Mouse (Mus musculus): Measurements from ENCODE around the gene Rplp0.

Gene Rplp0

DNA sequence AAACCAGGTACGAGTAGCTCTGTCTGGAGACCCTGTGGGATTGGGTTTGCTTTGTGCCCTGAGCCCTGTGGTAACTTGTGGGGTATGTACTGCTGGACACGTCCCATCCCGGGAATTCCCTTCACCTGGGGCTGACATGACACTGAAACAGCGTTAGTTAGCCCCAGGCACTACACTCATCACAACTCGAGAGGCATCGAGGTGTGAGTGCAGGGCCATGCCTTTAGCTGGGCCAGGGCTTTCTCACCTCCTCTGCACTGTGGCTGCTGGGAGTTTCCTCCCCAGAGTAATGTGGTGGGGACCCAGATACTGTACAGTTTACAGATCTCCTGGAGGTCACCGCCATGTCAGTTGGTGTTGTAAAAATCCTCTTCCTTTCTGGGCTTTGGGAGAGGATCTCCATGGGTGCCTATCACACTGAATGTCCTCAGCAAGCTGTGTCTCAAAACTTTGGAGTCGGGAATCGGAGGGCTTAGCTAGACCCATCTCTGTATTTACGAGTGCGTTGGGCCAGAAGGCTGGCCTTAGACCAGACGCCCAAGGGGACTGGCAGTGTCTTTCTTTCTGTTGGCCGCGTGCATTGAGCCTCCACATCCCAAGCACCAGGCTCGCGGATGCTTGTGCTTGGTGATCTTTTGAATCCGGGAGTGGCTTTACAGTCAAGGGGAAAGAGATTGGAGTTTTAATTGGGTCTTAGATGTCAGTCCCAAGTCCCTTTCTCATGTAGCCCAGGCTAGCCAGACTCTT is 32.6 kb upstream of the Rplp0 start:
- in situ Hi-C loops (cut with MboI, MseI): no loop called here

DNA sequence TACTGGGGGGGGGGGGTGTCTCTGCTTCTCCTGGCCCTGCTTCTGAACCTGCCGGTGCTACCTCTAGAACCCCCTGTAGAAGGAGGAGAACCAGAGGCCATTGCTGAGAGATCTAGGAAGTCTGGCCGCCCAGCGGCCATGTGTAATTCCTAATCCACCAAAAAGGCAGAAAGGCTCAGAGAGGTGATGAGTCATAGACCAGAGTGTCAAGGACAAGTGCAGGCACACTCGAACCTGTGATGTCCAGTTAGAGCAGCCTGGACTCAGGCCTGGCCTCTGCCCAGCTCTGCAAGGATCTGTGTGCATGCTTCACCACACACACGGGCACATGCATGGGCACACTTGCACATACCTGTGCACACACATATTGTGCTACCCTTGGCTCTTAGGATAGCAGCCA is 31.1 kb upstream of the Rplp0 start:
- in situ Hi-C loops (cut with MboI, MseI): no loop called here

DNA sequence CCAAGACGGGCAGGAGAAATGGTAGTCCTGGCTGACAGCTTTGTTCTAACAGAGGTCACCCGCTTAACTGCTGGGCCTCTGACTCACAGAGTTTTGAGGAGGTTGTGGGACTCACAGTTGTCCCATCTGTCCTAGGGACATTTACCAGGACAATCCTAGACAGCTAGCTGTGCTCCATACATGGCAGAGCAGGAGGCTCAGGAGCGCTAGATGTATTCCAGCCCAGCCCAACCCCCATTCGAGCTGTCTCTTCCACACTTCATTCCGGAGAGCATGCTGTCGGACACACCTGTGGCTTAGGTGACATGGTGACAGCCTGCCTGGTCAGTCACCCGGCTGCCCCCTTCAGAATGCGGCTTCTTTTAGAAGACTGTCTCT is 29.9 kb upstream of the Rplp0 start:
- in situ Hi-C loops (cut with MboI, MseI): no loop called here

DNA sequence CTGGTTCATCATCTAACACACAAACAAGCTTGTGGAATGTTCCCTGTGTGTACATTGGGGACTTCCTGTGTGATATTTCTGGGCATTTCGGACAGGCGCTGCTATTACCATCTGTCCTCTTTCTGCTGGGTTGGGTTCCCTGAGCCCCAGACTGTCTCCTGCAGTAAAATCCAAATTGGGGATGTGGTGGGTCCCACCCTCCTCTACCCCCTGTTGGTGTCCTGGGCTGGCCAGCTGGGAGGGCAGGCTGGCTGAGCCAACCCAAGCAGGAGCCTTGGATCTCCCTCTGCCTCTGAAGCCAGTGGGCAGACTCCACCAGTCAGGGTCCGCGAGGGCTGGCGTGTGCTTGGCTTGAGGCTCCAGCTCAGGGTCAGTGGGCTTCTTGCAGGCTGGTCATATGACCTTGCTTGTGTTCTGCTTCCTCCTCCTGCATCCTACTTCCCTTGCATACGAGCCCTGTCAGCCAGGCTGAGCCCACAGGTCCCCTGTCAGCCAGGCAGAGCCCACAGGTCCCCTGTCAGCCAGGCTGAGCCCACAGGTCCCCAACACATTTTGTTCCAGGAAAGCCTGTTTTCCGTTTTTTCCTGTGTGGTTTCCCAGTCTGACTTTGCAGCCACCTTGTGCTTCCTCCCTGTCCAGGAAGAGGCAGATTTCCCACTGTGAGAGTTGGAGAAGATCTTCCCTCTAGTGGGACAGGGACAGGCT is 29.4 kb upstream of the Rplp0 start:
- in situ Hi-C loops (cut with MboI, MseI): no loop called here

DNA sequence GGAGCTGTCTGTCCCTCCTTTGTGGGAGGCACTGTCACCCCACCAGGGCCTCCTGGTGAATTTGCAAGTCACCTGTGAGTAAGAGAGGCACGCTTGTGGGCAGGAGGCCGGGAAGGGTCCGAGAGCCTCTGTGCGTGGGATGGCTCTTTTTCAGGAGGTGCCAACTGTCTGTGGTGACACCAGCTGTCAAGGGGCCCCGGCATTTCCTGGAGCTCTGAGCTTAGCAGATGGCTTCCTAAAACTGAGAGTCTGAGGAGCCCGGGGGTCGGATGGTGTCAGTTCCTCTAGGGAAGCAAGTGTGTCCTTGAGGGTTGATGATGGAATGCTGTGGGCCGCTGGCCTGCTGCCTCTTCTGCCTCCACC is 28.8 kb upstream of the Rplp0 start:
- in situ Hi-C loops (cut with MboI, MseI): no loop called here

DNA sequence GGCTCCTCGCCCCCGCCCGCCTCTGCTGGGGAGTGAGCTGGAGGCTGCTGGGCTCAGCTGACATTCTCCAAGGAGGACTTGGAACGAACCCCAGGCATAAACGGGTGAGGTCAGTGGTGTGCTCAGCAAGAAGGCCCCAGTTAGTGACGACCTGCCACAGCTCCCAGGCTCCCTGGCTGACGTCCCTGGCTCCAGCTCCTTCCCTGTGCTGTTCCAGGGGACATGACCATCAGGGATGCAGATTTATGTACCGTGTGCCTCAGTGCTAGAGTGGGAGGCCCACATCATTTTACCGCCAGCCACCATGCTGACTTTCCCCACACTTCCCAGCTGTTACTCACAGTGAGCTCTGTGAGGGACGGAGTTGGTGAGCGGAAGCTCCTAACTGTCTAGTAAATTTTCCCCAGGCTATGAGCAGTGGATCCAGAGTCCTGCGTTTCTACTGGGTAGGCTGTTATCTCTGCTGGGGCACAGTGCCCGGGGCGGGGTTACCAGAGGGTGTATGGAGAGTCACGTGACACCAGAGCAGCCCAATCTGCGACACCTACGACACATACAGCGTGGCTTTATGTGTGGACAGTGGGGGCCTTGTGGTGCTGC is 27.5 kb upstream of the Rplp0 start:
- in situ Hi-C loops (cut with MboI, MseI): no loop called here

GRCm38 (mm10) chr5:115534290-115534731 is 25.0 kb upstream of the Rplp0 start:
- in situ Hi-C loops (cut with MboI, MseI): no loop called here

- in situ Hi-C loops (cut with MboI, MseI): no loop called here
Measured at GRCm38 (mm10) chr5:115534856-115535255, 24.4 kb upstream of the Rplp0 start.

- in situ Hi-C loops (cut with MboI, MseI): no loop called here
Measured at GRCm38 (mm10) chr5:115535635-115536034, 23.6 kb upstream of the Rplp0 start.

- in situ Hi-C loops (cut with MboI, MseI): no loop called here
Measured at GRCm38 (mm10) chr5:115538017-115538692, 21.1 kb upstream of the Rplp0 start.

DNA sequence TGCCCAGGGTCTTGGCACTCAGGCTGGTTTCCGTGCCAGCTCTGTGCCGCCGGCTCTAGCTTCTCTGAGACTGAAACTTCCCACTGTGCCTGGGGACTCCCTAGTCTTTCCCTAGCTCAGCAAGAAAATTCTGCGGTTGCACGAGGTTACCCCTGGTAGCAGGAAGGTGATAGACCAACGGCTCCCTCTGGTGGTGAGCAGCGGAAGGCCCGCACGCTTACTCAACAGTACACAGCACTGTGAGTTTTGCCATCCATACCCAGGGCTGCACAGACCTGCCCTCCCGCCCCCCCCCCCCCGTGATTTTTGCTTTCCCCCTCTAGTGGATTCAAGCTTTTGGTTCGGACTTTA is 20.6 kb upstream of the Rplp0 start:
- in situ Hi-C loops (cut with MboI, MseI): no loop called here

DNA sequence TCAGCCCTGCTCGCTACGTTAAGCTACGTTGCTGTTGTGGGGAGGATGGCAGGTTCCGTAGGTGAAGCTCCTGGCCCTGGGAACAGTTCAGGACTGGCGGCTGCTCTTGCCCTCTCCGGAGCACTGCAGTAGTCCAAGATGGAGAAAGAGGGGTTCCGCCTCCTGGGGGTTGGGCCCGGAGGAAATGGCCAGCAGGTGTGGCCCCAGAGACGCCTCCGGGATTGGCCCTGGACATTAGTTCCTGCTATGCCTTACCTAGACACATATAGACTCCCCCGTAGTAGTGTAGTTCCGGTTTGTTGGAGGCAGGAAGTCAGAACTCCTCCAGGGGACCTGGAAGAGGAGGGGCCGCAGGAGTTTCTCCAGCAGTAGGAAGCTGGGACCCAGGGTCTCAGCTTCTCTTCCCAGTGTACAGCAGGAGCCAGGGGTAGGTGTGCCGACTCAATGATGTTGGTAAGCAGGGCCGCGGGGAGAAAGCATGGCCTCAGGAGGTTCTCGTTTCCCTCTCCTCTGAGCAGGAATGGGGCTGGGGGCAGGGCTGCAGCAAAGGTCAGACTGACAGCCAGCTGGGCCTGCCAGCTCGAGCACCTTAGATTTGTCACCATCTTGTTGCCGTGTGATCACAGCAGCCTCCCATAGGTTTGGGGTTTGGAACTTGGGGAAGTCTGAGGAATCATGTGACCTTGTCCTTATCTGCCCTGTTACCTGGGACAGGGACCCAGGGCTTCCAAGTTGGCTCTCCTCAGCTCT is 16.5 kb upstream of the Rplp0 start:
- in situ Hi-C loops (cut with MboI, MseI): loop anchor here (5.0 kb wide), 1 partner anchor 41 kb away; no protein-coding TSS in a partner anchor

GRCm38 (mm10) chr5:115543509-115544253 is 15.6 kb upstream of the Rplp0 start:
- in situ Hi-C loops (cut with MboI, MseI): loop anchor here (5.0 kb wide), 1 partner anchor 41 kb away; no protein-coding TSS in a partner anchor

GRCm38 (mm10) chr5:115544655-115545185 is 14.5 kb upstream of the Rplp0 start:
- in situ Hi-C loops (cut with MboI, MseI): loop anchor here (5.0 kb wide), 1 partner anchor 42 kb away; no protein-coding TSS in a partner anchor

DNA sequence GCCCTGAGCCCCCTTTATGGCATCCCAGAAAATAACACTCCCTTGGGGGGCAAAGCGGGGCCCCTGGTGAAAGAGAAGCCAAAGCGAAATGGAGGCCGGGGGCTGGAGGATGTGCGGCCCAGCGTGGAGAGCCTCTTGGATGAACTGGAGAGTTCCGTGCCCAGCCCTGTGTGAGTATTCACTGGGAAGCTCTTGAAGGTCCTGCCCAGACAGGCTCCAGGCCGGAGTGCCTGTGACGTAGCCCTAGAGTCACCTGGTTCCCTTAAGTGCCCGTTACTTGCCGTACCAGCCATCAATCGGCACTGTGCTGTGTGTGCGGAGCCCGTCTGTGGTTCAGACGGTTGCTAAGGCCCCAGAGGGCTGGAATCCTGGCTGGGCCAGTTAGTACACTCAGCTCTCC is 13.6 kb upstream of the Rplp0 start:
- in situ Hi-C loops (cut with MboI, MseI): no loop called here

DNA sequence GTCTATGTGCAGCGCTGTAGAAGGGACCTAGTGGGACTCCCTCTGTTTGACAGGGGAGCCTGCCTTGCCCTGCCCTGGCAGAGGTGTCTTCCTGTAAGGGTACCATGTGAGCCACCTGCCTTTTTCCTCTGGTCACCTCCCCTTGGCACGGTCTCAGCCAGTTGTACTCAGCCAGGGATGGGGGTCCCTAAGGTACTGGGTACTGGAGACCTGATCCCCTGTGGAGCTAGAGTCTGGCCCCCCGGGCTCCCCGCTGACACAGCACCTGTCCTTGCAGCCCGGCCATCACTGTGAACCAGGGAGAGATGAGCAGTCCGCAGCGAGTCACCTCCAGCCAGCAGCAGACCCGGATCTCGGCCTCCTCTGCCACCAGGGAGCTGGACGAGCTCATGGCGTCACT is 12.7 kb upstream of the Rplp0 start:
- in situ Hi-C loops (cut with MboI, MseI): no loop called here

GRCm38 (mm10) chr5:115547014-115547413 is 12.3 kb upstream of the Rplp0 start:
- in situ Hi-C loops (cut with MboI, MseI): no loop called here

DNA sequence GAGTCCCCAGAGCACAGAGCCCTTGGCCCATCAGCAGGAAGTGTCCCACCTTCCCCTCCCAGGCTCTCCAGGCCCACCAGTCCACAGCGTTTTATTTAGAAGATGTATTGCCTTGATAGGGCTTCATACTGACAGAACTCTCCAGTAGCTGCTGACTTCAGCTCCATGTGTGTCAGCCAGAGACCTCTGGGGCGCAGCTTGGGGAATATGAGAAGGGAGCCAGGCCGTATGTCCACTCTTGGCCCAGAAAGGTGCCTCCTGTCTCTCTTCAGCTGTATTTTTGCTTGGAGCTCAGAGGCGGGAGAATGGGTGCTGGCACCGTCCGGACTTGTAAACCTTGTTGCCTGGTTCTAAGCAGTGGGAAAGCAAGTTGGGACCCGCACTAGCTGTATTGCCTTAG is 11.8 kb upstream of the Rplp0 start:
- in situ Hi-C loops (cut with MboI, MseI): no loop called here

DNA sequence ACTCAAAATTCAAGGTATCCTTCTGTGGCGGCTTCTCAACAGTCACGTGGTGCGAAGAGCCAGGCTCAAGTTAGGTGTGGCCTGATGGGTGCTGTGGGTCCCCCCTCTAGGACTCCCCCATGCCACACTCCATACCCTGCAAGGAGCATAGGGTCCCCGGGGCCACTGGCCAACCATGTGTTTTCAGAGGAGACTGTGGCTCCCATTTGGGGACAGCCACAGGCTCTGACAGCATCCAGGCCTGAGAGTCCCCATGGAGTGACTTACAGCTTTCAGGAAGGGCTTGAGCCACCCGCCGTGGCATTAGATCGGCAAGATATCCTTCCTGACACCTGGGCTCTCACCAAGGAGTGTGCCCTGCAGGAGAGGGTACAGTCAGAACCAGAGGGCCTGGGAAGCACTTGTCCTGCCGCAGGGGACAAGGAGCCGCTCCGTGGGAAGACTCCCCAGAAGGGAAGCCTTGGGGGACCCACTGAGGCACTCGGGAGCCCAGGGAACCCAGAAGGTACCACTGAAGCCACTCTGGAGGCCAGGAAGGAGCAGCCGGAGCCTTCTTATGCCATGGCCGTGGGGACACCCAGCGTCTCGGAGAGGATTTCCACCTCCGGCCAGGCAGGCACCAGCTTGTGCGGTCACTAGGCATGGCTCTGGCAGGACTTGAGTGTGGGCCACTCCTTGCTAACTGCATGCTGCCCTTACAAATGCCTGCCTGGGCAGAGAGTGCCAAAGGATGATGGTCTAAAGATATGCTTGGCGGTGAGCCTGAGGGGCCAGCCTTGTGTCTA is 10.6 kb upstream of the Rplp0 start:
- in situ Hi-C loops (cut with MboI, MseI): no loop called here

- in situ Hi-C loops (cut with MboI, MseI): no loop called here
Measured at GRCm38 (mm10) chr5:115550482-115551005, 8.7 kb upstream of the Rplp0 start.
